In the genomic region with DNA sequence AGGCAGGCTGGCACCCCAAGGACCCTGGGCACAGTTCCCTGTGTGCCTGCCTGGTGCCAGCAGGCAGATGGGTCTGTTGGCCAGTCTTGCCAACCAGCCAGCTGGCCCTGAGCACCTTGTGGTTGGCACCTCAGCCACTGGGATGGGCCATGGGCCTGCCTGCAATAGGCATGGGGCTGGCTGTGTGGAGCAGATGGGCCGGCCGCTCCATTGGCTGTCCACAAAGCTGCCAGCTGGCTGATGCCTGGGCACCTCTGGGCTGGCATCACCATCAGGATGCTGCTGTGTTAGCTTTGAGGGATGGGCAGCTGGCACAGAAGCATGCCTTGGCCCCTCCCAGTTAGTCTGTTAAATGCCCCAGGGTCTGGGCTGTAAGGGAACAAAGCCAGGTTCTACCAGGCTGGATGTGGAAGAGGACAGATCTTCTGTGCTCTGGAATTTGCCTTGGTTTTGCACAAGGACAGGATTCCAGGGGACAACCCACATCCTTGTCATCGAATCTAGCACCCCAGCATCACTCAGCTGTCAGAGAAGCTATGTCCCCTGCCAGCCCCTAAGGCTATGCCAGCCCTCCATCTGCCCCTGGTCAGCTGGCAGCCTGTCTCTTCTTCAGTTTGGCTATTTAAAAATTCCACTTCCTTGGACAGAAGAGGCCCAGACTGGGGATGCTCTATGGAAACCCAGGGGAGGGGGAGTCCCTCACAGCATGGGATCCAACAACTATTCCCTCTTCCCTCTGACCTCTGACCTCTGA, we compare ENCODE assay signal across 11 mouse cellular contexts.
DNase-seq lines count a peak whose midpoint lies in the region; ATAC-seq lines count a peak whose summit lies in the region.
"Had no signal": no experiment of that assay in that cellular context is flagged by ENCODE, and none has a peak within 500 bp of the region (broad histone marks: within the 10 kb centered on the region; RNA-seq: fewer than 3 reads in every experiment).

No protein-coding gene starts in this region.

- H3K9ac ChIP-seq in forebrain, embryonic 14.5 days (ENCODE audit: low read length): no peak overlapping the region
- no peak overlapping the region for H3K9ac ChIP-seq in neural tube, embryonic 13.5 days

- H3K4me2 ChIP-seq in forebrain, embryonic 14.5 days (ENCODE audit: low read length): no peak overlapping the region
- H3K4me2 ChIP-seq in neural tube, embryonic 13.5 days: no peak overlapping the region

- WGBS in forebrain, embryonic 14.5 days: 48% methylated on average over 3 of the region's 3 CpGs
- 85% methylated on average over 3 of the region's 3 CpGs for WGBS in forebrain, embryonic 10.5 days
- 76% methylated on average over 3 of the region's 3 CpGs for WGBS in neural tube, embryonic 13.5 days

- no peaks in the 10 kb centered on the region for H3K27me3 ChIP-seq in forebrain, embryonic 14.5 days (replicated peaks; ENCODE audit: control insufficient read depth, insufficient read depth, low read length)
- H3K27me3 ChIP-seq in forebrain, embryonic 10.5 days (ENCODE audit: poor library complexity, severe bottlenecking): peaks cover 13% of the 10 kb centered on the region
- 0 out of 2 replicates have a peak, but pooled peaks cover 4% of the 10 kb centered on the region for H3K27me3 ChIP-seq in neural tube, embryonic 13.5 days

- H3K9me3 ChIP-seq in forebrain, embryonic 14.5 days (replicated peaks; ENCODE audit: control insufficient read depth, low read length): no peaks in the 10 kb centered on the region
- H3K9me3 ChIP-seq in forebrain, embryonic 10.5 days: no peaks in the 10 kb centered on the region; the same call in 1 of the 2 replicates
- H3K9me3 ChIP-seq in neural tube, embryonic 13.5 days: no peaks in the 10 kb centered on the region
- H3K9me3 ChIP-seq: limb, embryonic 10.5 days had no signal

- no peaks in the 10 kb centered on the region for H3K4me1 ChIP-seq in forebrain, embryonic 14.5 days (ENCODE audit: control insufficient read depth, insufficient read depth, low read length)
- H3K4me1 ChIP-seq in forebrain, embryonic 10.5 days: no peaks in the 10 kb centered on the region
- no peaks in the 10 kb centered on the region for H3K4me1 ChIP-seq in neural tube, embryonic 13.5 days (replicated peaks)
- H3K4me1 ChIP-seq: limb, embryonic 10.5 days had no signal

- H3K27ac ChIP-seq in forebrain, embryonic 14.5 days (ENCODE audit: low read depth, low read length): peak overlapping the region; percentile 23; the same call in 1 of the 2 replicates
- H3K27ac ChIP-seq in forebrain, embryonic 10.5 days: no peak overlapping the region
- H3K27ac ChIP-seq in neural tube, embryonic 13.5 days (replicated peaks): no peak overlapping the region
- H3K27ac ChIP-seq: limb, embryonic 10.5 days had no signal

- no peak overlapping the region for H3K4me3 ChIP-seq in forebrain, embryonic 14.5 days (ENCODE audit: low read depth, low read length)
- no peak overlapping the region for H3K4me3 ChIP-seq in forebrain, embryonic 10.5 days
- H3K4me3 ChIP-seq in neural tube, embryonic 13.5 days: no peak overlapping the region
- H3K4me3 ChIP-seq: limb, embryonic 10.5 days had no signal

- H3K36me3 ChIP-seq in forebrain, embryonic 14.5 days (ENCODE audit: control insufficient read depth, insufficient read depth, low read length): no peaks in the 10 kb centered on the region
- no peaks in the 10 kb centered on the region for H3K36me3 ChIP-seq in forebrain, embryonic 10.5 days (replicated peaks)
- no peaks in the 10 kb centered on the region for H3K36me3 ChIP-seq in neural tube, embryonic 13.5 days
- H3K36me3 ChIP-seq: limb, embryonic 10.5 days had no signal

- DNase-seq in forebrain, embryonic 14.5 days (ENCODE audit: low spot score): peak; percentile 78
- no peak for DNase-seq in forebrain, embryonic 10.5 days (ENCODE audit: extremely low spot score, low spot score)
- DNase-seq in neural tube, embryonic 10.5 days (ENCODE audit: extremely low spot score, low spot score): no peak
- peak; percentile 64 for DNase-seq in gastrocnemius, postnatal 10 days
- DNase-seq in retina, postnatal 1 day: peak; percentile 37
- DNase-seq in lung, postnatal 36 days: no peak
- no peak for DNase-seq in urinary bladder, postnatal 4 days (ENCODE audit: low spot score in 2 of 2)
- DNase-seq: B cell, adult 2 months; lung, postnatal 10 days had no signal

- ATAC-seq in forebrain, embryonic 14.5 days: peak; percentile 88
- peak; percentile 76 for ATAC-seq in neural tube, embryonic 13.5 days (ENCODE audit: low read depth)

Comparison
In these comparisons a context has a peak if more than half of its experiments do, and no peak if none do; other contexts are left out.
1. DNase-seq: peak in forebrain, embryonic 14.5 days (single experiment), gastrocnemius, postnatal 10 days (single experiment) and retina, postnatal 1 day (single experiment); none in forebrain, embryonic 10.5 days (single experiment), neural tube, embryonic 10.5 days (single experiment), lung, postnatal 36 days (single experiment) and urinary bladder, postnatal 4 days (0 of 2).